Mouse (Mus musculus): ENCODE results near the gene Atp2a2. TPM values are rescaled to one million over a fixed set of nuclear protein-coding genes. Genes with fewer than 3 reads are reported as not detected.

The Atp2a2 gene
- polyA plus RNA-seq, 1 experiment = 17.2 TPM

- Histone ChIP-seq H3K4me3 (replicated peaks) (no peak overlapping the region), H3K9me3 (peaks cover 14% of the 10 kb centered on the region), H3K27me3 (replicated peaks) (peaks cover 60% of the 10 kb centered on the region), H3K36me3 (replicated peaks; ENCODE audit: low read length) (no peaks in the 10 kb centered on the region), H3K4me1 (no peaks in the 10 kb centered on the region)
- no peak for TF ChIP-seq FLI1 (IDR thresholded peaks at IDR 0.05; ENCODE audit: low read length)
- TF ChIP-seq GATA1 (IDR thresholded peaks at IDR 0.05; ENCODE audit: borderline replicate concordance, low read length) = no peak
Observed at GRCm38 (mm10) chr5:122529913-122530604, 28.0 kb upstream of the Atp2a2 start.

- no peaks in the 10 kb centered on the region for H3K36me3 ChIP-seq (replicated peaks; ENCODE audit: low read length)
- H3K4me3 ChIP-seq (replicated peaks) = no peak overlapping the region
- no peaks in the 10 kb centered on the region for H3K4me1 ChIP-seq
- H3K27me3 ChIP-seq (replicated peaks) = peaks cover 64% of the 10 kb centered on the region
- TF ChIP-seq GATA1 (IDR thresholded peaks at IDR 0.05; ENCODE audit: borderline replicate concordance, low read length) (no peak), FLI1 (IDR thresholded peaks at IDR 0.05; ENCODE audit: low read length) (no peak)
- H3K9me3 ChIP-seq = peaks cover 14% of the 10 kb centered on the region
Observed at GRCm38 (mm10) chr5:122529316-122529715, 27.3 kb upstream of the Atp2a2 start.

DNA sequence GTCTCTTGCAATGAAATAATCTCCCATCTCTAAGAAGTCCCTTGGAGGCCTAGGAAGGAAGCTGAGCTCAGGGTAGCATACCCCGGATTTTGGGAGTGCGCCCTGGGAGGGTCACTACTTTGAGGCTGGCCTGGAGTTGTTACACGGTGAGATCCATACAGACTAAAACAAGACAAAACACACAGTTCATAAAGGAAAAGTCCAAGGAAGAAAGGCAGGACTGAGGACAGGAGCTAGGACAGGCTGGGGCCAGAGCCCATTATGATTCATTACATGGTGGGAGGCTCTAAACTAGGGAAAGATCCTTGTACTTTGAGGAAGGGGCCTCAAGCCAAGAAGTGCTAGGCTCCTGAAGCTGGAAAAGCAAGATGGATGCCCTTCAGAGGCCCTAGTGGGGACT, 26.6 kb upstream of the Atp2a2 start:
- peaks cover 14% of the 10 kb centered on the region for H3K9me3 ChIP-seq
- peaks cover 64% of the 10 kb centered on the region for H3K27me3 ChIP-seq (replicated peaks)
- H3K4me1 ChIP-seq = no peaks in the 10 kb centered on the region
- H3K4me3 ChIP-seq (replicated peaks) = no peak overlapping the region
- TF ChIP-seq FLI1 (IDR thresholded peaks at IDR 0.05; ENCODE audit: low read length) = no peak
- H3K36me3 ChIP-seq (replicated peaks; ENCODE audit: low read length) = no peaks in the 10 kb centered on the region

- H3K9me3 ChIP-seq = peaks cover 14% of the 10 kb centered on the region
- TF ChIP-seq FLI1 (IDR thresholded peaks at IDR 0.05; ENCODE audit: low read length) = no peak
- TF ChIP-seq GATA1 (IDR thresholded peaks at IDR 0.05; ENCODE audit: borderline replicate concordance, low read length) = no peak
- H3K36me3 ChIP-seq (replicated peaks; ENCODE audit: low read length) = no peaks in the 10 kb centered on the region
- H3K4me3 ChIP-seq (replicated peaks) = no peak overlapping the region
- no peaks in the 10 kb centered on the region for H3K4me1 ChIP-seq
- peaks cover 68% of the 10 kb centered on the region for H3K27me3 ChIP-seq (replicated peaks)
Observed at GRCm38 (mm10) chr5:122527761-122528160, 25.7 kb upstream of the Atp2a2 start.

DNA sequence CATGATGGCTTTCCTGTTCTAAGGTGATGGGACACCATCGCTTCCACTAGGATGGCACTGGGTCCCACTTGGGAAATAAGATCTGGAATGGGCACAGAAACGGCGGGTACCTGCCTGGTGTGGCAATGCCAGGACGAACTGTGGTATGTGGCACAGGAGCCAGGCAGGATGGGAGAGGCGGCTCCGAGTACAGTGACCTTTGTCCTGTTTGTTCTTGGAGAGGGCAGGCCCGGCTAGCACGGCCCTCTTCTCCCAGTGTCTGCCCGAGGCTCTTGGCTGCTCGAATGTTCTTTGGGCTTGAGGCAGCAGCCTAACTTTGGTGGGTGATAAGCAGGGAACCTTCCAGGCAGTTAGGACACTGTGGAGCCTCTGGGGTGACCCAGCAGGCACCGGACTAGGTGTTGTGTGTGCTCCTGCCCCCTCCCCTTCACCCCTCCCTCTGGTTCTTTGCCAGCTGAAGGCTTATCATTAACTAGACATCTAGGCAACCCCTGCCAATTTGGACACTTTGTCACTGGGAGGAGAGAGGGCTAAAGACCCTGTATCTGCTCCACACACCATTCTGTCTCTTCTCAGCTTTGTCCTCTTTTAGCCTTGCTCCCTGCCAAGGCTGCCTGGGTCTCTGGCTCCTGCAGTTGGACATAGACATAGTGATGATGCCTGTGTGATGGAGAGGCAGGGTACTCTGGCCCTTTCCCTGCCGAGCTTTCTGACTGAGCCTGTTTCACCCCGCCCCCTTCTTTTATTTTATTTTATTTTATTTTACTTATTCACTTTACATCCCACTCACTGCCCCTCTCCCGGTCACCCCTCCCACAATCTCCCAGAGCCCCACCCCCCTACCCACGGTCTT, 25.1 kb upstream of the Atp2a2 start:
- peaks cover 63% of the 10 kb centered on the region for H3K27me3 ChIP-seq (replicated peaks)
- TF ChIP-seq FLI1 (IDR thresholded peaks at IDR 0.05; ENCODE audit: low read length) (no peak), GATA1 (IDR thresholded peaks at IDR 0.05; ENCODE audit: borderline replicate concordance, low read length) (no peak)
- peaks cover 14% of the 10 kb centered on the region for H3K9me3 ChIP-seq
- no peaks in the 10 kb centered on the region for H3K36me3 ChIP-seq (replicated peaks; ENCODE audit: low read length)
- no peak overlapping the region for H3K4me3 ChIP-seq (replicated peaks)
- H3K4me1 ChIP-seq = no peaks in the 10 kb centered on the region

GRCm38 (mm10) chr5:122526405-122526804, 24.4 kb upstream of the Atp2a2 start:
- H3K27me3 ChIP-seq (replicated peaks) = peaks cover 61% of the 10 kb centered on the region
- H3K4me3 ChIP-seq (replicated peaks) = no peak overlapping the region
- TF ChIP-seq GATA1 (IDR thresholded peaks at IDR 0.05; ENCODE audit: borderline replicate concordance, low read length) = no peak
- TF ChIP-seq FLI1 (IDR thresholded peaks at IDR 0.05; ENCODE audit: low read length) = no peak

DNA sequence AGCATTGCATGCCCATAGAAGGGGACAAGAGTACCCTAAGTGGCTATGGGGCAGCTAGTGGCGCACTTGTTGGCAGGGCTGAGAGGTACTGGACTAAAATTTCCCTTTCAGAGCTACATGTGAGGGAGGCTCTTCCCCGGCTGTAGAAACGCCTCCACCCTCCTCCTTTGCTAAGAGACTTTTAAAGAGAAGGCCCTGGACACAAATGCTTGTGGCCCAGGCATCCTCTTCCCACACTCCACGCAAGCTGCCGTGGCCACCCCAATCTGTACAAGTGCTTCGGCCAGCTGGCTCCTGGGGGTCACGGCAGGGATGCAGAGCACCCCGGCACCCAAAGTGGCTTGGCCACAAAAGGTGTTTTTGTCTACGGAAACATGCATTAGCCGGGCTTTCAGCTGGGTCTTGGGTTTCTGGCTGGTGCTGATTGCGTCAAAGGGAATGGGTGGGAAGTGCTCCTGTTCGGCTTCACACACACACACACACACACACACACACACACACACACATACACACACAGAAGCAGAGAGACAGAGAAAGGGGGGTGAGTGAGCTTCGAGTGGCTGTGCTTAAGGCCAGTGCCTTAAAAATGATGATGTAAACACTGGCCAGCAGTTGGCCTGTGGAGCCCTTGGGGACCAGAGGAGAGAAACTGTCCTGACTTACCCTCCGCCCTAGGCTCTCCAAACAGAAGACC, 23.4 kb upstream of the Atp2a2 start:
- H3K36me3 ChIP-seq (replicated peaks; ENCODE audit: low read length) = no peaks in the 10 kb centered on the region
- H3K27me3 ChIP-seq (replicated peaks) = peaks cover 67% of the 10 kb centered on the region
- H3K9me3 ChIP-seq = no peaks in the 10 kb centered on the region
- H3K4me1 ChIP-seq = no peaks in the 10 kb centered on the region
- TF ChIP-seq FLI1 (IDR thresholded peaks at IDR 0.05; ENCODE audit: low read length) (no peak), GATA1 (IDR thresholded peaks at IDR 0.05; ENCODE audit: borderline replicate concordance, low read length) (no peak)
- no peak overlapping the region for H3K4me3 ChIP-seq (replicated peaks)

More at GRCm38 (mm10) chr5:122526405-122526804, 24.4 kb upstream of the Atp2a2 start:
- no peaks in the 10 kb centered on the region for H3K4me1 ChIP-seq
- H3K36me3 ChIP-seq (replicated peaks; ENCODE audit: low read length) = no peaks in the 10 kb centered on the region
- H3K9me3 ChIP-seq = peaks cover 9% of the 10 kb centered on the region

GRCm38 (mm10) chr5:122524854-122525237, 22.8 kb upstream of the Atp2a2 start:
- Histone ChIP-seq H3K9me3 (no peaks in the 10 kb centered on the region), H3K4me3 (replicated peaks) (no peak overlapping the region), H3K36me3 (replicated peaks; ENCODE audit: low read length) (no peaks in the 10 kb centered on the region), H3K27me3 (replicated peaks) (peaks cover 68% of the 10 kb centered on the region), H3K4me1 (no peaks in the 10 kb centered on the region)
- TF ChIP-seq FLI1 (IDR thresholded peaks at IDR 0.05; ENCODE audit: low read length) = no peak
- no peak for TF ChIP-seq GATA1 (IDR thresholded peaks at IDR 0.05; ENCODE audit: borderline replicate concordance, low read length)

GRCm38 (mm10) chr5:122524244-122524643, 22.2 kb upstream of the Atp2a2 start:
- H3K9me3 ChIP-seq = no peaks in the 10 kb centered on the region
- no peaks in the 10 kb centered on the region for H3K36me3 ChIP-seq (replicated peaks; ENCODE audit: low read length)
- no peaks in the 10 kb centered on the region; the same call in 1 of the 2 replicates for H3K4me1 ChIP-seq
- no peak for TF ChIP-seq GATA1 (IDR thresholded peaks at IDR 0.05; ENCODE audit: borderline replicate concordance, low read length)
- TF ChIP-seq FLI1 (IDR thresholded peaks at IDR 0.05; ENCODE audit: low read length) = no peak
- H3K27me3 ChIP-seq (replicated peaks) = peaks cover 67% of the 10 kb centered on the region
- no peak overlapping the region for H3K4me3 ChIP-seq (replicated peaks)

GRCm38 (mm10) chr5:122521130-122521473, 19.1 kb upstream of the Atp2a2 start:
- Histone ChIP-seq H3K36me3 (replicated peaks; ENCODE audit: low read length) (no peaks in the 10 kb centered on the region), H3K27me3 (replicated peaks) (peaks cover 73% of the 10 kb centered on the region), H3K4me3 (replicated peaks) (no peak overlapping the region), H3K9me3 (no peaks in the 10 kb centered on the region), H3K4me1 (peaks cover 3% of the 10 kb centered on the region)
- TF ChIP-seq FLI1 (IDR thresholded peaks at IDR 0.05; ENCODE audit: low read length) = no peak
- no peak for TF ChIP-seq GATA1 (IDR thresholded peaks at IDR 0.05; ENCODE audit: borderline replicate concordance, low read length)

Measured in megakaryocyte, embryonic 14.5 days (primary cell).